Mouse (Mus musculus) brain, embryonic 14.5 days (tissue): Measurements from ENCODE around the gene Ccer2.

ENCODE experiments used
- CTCF ChIP-seq: fragments of 200-500 bp; IDR thresholded peaks from 2 replicates; pipeline ENCODE4 v1.5.1; 2012; ENCODE audit warnings: inconsistent platforms, mild to moderate bottlenecking, moderate library complexity, borderline replicate concordance; ENCODE audit not compliant: insufficient read depth, insufficient read length; ENCODE audit errors: extremely low read depth
- POLR2A ChIP-seq: fragments of 200-500 bp; IDR thresholded peaks from 2 replicates; pipeline ENCODE4 v1.6.1; 2012; ENCODE audit warnings: mild to moderate bottlenecking, inconsistent platforms, borderline replicate concordance; ENCODE audit not compliant: poor library complexity, insufficient read depth, insufficient read length, severe bottlenecking; ENCODE audit errors: extremely low read depth

DNA sequence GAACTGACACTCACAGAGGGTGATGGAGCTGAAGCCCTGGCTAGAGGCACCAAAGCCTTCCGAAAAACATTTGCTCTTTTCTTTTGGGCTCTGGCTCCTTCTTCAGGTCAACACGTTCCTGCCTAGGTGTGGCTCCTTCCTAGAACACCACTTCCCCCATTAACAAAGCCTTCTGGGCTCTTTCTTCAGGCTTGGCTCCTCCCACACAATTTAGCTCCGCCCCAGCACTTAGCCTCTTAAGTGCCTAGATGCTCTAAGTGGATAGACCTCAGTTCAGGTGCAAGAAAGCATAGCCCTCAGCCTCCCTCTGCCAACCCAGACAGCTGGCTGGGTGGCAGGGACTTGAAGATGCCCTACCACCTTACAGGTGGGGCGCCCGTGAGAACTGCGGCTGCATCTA is 20.3 kb upstream of the Ccer2 start:
- TF ChIP-seq CTCF (no peak), POLR2A (no peak)
